Mouse (Mus musculus): ENCODE measurements at regions not wholly inside any gene's neighbourhood (a gene's known extent, or its start where the extent isn't known, plus 50 kb on each side); places are given as distances from the start of the nearest gene placed in this dataset.

DNA sequence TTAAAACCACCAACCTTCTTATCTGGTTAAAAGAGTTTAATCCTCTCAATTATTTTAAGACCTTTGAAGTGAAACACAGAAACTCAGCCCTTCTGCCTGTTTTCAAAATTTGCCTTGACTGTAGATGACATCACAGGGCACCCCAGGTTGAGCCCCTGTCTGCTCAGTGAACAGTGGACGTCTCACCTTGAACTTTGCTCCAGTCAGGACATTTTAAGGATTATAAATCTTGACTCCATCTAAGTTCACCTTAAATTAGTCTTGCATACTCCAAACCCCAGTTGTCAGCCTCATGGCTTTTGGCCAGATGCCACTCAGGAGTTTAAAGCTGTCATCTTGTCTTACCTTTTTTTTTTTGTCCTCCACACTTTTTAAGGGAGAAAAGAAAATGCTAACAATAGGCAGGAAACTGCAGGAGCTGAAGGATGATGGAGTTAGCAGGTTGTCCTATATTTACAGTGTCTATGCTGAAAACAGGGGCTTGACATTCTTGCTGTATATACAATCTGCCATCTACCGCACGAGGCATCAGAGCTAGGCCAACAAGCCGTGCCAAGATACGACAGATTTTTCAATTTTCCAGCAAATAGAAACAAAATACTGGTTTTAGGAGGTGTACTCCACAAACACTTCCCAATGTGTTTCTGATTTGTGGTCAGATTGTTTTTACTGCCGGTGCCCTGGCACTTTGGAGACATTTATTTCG, 195.4 kb downstream of the Tfec start:
- Histone ChIP-seq H3K4me3 (replicated peaks; ENCODE audit: low read depth, low read length) (no peak overlapping the region), H3K4me1 (ENCODE audit: control insufficient read depth, insufficient read depth, low read length) (no peaks in the 10 kb centered on the region), H3K27me3 (ENCODE audit: control insufficient read depth, insufficient read depth, low read length) (no peaks in the 10 kb centered on the region), H3K27ac (replicated peaks; ENCODE audit: low read depth, low read length) (no peak overlapping the region), H3K9ac (replicated peaks; ENCODE audit: low read length) (no peak overlapping the region), H3K4me2 (ENCODE audit: low read length) (no peak overlapping the region), H3K36me3 (ENCODE audit: control insufficient read depth, insufficient read depth, low read length) (no peaks in the 10 kb centered on the region), H3K9me3 (ENCODE audit: control insufficient read depth, low read length) (no peaks in the 10 kb centered on the region)
- DNase-seq = no peak
- 79% methylated on average over 7 of the region's 7 CpGs for WGBS
- no peak for ATAC-seq (ENCODE audit: low FRiP score, low TSS enrichment)

DNA sequence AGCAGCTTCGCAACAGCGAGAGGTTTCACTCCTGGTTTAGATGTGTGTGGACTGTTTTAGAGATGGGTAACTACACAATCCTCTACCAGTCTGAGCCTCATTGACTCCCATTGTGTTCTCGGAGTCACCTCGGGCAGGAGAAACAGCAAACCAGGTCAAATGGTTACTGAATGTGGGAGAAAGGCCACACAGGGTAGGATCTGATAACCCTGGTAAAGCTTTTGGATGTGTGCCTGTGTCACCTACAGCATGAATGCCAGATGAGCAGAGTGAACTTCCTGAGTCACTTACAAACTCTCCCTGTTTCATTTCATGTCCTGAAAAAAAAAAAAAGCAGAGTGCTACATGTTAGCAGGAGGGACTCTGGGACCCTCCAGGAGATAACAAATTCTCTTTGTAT, 201.0 kb downstream of the Tfec start:
- Histone ChIP-seq H3K9ac (replicated peaks; ENCODE audit: low read length) (no peak overlapping the region), H3K27me3 (ENCODE audit: control insufficient read depth, insufficient read depth, low read length) (no peaks in the 10 kb centered on the region), H3K4me1 (ENCODE audit: control insufficient read depth, insufficient read depth, low read length) (no peaks in the 10 kb centered on the region), H3K4me2 (ENCODE audit: low read length) (no peak overlapping the region), H3K9me3 (ENCODE audit: control insufficient read depth, low read length) (no peaks in the 10 kb centered on the region), H3K27ac (replicated peaks; ENCODE audit: low read depth, low read length) (no peak overlapping the region), H3K36me3 (ENCODE audit: control insufficient read depth, insufficient read depth, low read length) (no peaks in the 10 kb centered on the region), H3K4me3 (replicated peaks; ENCODE audit: low read depth, low read length) (no peak overlapping the region)
- WGBS = 56% methylated on average over 4 of the region's 4 CpGs
- DNase-seq = no peak
- no peak for ATAC-seq (ENCODE audit: low FRiP score, low TSS enrichment)

DNA sequence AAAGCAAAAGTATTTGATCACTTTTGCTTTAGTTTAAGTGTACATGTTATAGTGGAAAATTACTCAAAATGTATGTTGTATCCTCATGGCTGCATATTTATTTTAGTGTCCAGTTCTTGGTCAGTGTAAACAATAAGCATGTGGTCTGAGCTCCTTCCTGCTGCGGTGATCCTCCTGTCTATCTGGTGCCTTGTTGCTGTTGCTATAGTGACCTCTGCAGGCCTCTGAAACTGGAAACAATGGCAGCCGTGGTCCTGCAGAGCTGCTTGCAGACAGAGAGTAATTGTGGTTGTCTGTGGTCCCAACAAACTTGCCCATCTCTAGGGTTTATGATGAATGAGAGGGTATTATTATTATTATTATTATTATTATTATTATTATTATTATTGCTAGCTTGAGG, 230.2 kb downstream of the Tfec start:
- H3K9ac ChIP-seq (replicated peaks; ENCODE audit: low read length) = no peak overlapping the region
- no peak overlapping the region for H3K4me2 ChIP-seq (ENCODE audit: low read length)
- 1% methylated on average over 2 of the region's 2 CpGs for WGBS
- DNase-seq (peak; percentile 67), ATAC-seq (ENCODE audit: low FRiP score, low TSS enrichment) (peak; percentile 48; the same call in 1 of the 2 replicates)
- no peaks in the 10 kb centered on the region for H3K4me1 ChIP-seq (ENCODE audit: control insufficient read depth, insufficient read depth, low read length)
- H3K4me3 ChIP-seq (replicated peaks; ENCODE audit: low read depth, low read length) = no peak overlapping the region
- 0 out of 2 replicates have a peak, but pooled peaks cover 3% of the 10 kb centered on the region for H3K9me3 ChIP-seq (ENCODE audit: control insufficient read depth, low read length)
- H3K27me3 ChIP-seq (ENCODE audit: control insufficient read depth, insufficient read depth, low read length) = no peaks in the 10 kb centered on the region
- H3K36me3 ChIP-seq (ENCODE audit: control insufficient read depth, insufficient read depth, low read length) = no peaks in the 10 kb centered on the region
- H3K27ac ChIP-seq (replicated peaks; ENCODE audit: low read depth, low read length) = no peak overlapping the region

DNA sequence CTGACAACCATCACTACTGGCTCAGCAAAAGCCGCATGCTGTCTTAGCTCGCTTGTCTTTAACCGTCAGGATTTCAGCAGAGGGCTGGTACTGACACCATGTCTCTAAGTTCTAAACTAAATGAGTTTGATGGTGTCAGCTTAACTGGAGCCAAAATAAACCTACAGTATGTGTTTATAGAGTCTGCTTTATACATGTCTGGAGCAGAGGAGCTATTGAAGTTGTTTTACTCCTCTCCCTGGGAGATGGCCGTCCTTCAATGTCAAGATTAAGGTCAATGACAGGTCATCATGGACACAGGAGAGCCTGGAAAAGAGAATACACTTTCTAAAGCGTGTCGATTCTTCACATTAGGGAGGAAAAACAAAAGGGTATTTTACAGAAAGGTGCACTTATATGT, 231.0 kb downstream of the Tfec start:
- H3K36me3 ChIP-seq (ENCODE audit: control insufficient read depth, insufficient read depth, low read length) = no peaks in the 10 kb centered on the region
- H3K4me3 ChIP-seq (replicated peaks; ENCODE audit: low read depth, low read length) = no peak overlapping the region
- WGBS = 14% methylated on average over 6 of the region's 6 CpGs
- no peak overlapping the region for H3K9ac ChIP-seq (replicated peaks; ENCODE audit: low read length)
- H3K9me3 ChIP-seq (ENCODE audit: control insufficient read depth, low read length) = 0 out of 2 replicates have a peak, but pooled peaks cover 3% of the 10 kb centered on the region
- H3K4me1 ChIP-seq (ENCODE audit: control insufficient read depth, insufficient read depth, low read length) = no peaks in the 10 kb centered on the region
- no peak overlapping the region for H3K27ac ChIP-seq (replicated peaks; ENCODE audit: low read depth, low read length)
- no peaks in the 10 kb centered on the region for H3K27me3 ChIP-seq (ENCODE audit: control insufficient read depth, insufficient read depth, low read length)
- DNase-seq (no peak), ATAC-seq (ENCODE audit: low FRiP score, low TSS enrichment) (no peak)
- no peak overlapping the region for H3K4me2 ChIP-seq (ENCODE audit: low read length)

DNA sequence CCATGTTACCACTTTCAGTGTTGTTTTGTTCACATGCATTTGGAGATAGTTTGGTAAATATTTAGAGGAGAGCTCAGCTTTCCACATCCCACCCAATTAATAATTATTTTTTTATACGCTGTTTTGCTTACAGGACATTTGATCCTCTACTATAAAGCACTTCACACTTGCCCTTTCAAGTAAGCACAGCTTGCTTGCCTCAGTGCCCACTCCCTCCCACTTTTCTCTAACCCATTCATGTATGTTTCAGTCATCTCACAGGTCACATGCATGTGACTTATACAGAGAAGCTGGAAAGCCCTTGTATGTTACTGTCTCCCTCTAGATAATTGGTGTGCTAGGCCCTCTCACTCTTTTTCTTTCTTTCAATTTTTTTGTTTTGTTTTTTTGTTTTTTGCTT, 252.0 kb downstream of the Tfec start:
- H3K4me1 ChIP-seq (ENCODE audit: control insufficient read depth, insufficient read depth, low read length) = no peaks in the 10 kb centered on the region
- no peaks in the 10 kb centered on the region for H3K36me3 ChIP-seq (ENCODE audit: control insufficient read depth, insufficient read depth, low read length)
- 86% methylated on average over 1 of the region's 1 CpGs for WGBS
- no peak overlapping the region for H3K4me2 ChIP-seq (ENCODE audit: low read length)
- no peaks in the 10 kb centered on the region for H3K9me3 ChIP-seq (ENCODE audit: control insufficient read depth, low read length)
- H3K9ac ChIP-seq (replicated peaks; ENCODE audit: low read length) = no peak overlapping the region
- no peak overlapping the region for H3K27ac ChIP-seq (replicated peaks; ENCODE audit: low read depth, low read length)
- ATAC-seq (ENCODE audit: low FRiP score, low TSS enrichment) (no peak), DNase-seq (no peak)
- no peaks in the 10 kb centered on the region for H3K27me3 ChIP-seq (ENCODE audit: control insufficient read depth, insufficient read depth, low read length)
- H3K4me3 ChIP-seq (replicated peaks; ENCODE audit: low read depth, low read length) = no peak overlapping the region

DNA sequence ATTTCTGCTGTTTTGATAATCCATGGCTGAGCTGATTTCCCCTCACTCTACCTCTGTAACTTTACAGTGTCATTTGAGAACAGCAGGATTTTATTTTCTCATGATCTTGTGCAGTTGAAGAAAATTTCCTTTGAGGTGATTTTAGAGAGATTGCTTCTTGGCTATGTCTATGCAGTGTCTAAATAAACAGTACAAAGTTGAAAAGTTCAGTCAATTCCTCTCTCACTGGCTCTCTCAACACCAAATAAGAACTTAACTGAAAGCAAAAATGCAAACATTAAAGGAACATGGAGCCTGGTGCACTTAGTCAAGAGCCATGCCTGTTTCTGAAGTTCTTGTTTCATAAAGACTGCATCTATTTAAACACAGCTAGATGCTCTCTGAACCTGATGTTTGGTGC, 254.7 kb downstream of the Tfec start:
- Histone ChIP-seq H3K4me2 (ENCODE audit: low read length) (no peak overlapping the region), H3K9me3 (ENCODE audit: control insufficient read depth, low read length) (no peaks in the 10 kb centered on the region), H3K27me3 (ENCODE audit: control insufficient read depth, insufficient read depth, low read length) (no peaks in the 10 kb centered on the region), H3K36me3 (ENCODE audit: control insufficient read depth, insufficient read depth, low read length) (no peaks in the 10 kb centered on the region), H3K9ac (replicated peaks; ENCODE audit: low read length) (no peak overlapping the region), H3K4me3 (replicated peaks; ENCODE audit: low read depth, low read length) (no peak overlapping the region), H3K4me1 (ENCODE audit: control insufficient read depth, insufficient read depth, low read length) (no peaks in the 10 kb centered on the region), H3K27ac (replicated peaks; ENCODE audit: low read depth, low read length) (no peak overlapping the region)
- DNase-seq (no peak), ATAC-seq (ENCODE audit: low FRiP score, low TSS enrichment) (no peak)

DNA sequence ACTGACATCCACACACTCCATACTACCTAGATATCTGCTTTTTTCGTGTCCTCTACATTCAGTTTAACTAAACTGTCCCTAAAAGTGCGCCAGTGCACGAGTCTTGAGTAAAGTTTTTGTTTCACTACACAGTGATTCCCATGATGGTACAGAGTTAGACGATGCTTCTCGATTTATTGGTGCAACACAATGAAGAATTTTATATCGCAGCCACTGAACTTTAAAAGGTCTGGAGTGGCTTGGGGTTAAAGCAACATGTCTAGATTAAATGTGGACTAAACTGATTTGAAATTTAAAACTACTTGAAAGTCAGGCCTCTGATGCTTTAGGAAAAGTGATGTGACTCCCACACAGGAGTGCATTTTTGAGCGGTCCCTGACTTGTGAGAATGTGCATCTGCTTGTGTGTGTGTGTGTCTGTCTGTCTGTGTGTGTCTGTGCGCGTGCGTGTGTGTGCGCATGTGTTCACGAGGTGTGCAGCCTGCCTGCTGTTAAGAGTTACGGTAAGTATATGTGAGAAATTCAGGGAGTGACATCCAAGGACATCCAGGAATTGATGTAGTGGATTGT, 261.4 kb downstream of the Tfec start:
- DNase-seq (no peak), ATAC-seq (ENCODE audit: low FRiP score, low TSS enrichment) (no peak)
- no peak overlapping the region for H3K4me2 ChIP-seq (ENCODE audit: low read length)
- no peak overlapping the region for H3K9ac ChIP-seq (replicated peaks; ENCODE audit: low read length)
- no peaks in the 10 kb centered on the region for H3K9me3 ChIP-seq (ENCODE audit: control insufficient read depth, low read length)
- WGBS = 93% methylated on average over 13 of the region's 13 CpGs
- no peaks in the 10 kb centered on the region for H3K4me1 ChIP-seq (ENCODE audit: control insufficient read depth, insufficient read depth, low read length)
- no peak overlapping the region for H3K27ac ChIP-seq (replicated peaks; ENCODE audit: low read depth, low read length)
- no peak overlapping the region for H3K4me3 ChIP-seq (replicated peaks; ENCODE audit: low read depth, low read length)
- H3K36me3 ChIP-seq (ENCODE audit: control insufficient read depth, insufficient read depth, low read length) = no peaks in the 10 kb centered on the region
- no peaks in the 10 kb centered on the region for H3K27me3 ChIP-seq (ENCODE audit: control insufficient read depth, insufficient read depth, low read length)

DNA sequence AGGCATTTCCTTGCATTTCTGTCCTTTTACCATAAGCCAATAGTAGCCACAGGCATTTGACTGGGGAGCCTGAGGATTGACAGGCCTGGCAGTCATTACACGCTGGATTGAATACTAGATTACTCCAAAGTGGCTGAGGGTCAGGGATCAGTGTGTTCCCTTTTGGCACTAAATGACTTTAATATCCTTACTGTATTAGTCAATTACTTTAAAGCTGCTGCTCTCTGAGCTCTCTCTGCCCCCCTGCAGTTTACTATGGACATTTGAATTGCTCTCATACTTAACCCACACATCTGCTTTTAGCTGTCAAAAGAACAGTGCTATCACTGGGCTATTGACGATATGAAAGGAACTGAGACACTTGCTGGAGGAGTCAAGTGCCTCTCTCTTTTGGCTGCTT, 262.1 kb downstream of the Tfec start:
- DNase-seq (peak; percentile 39), ATAC-seq (ENCODE audit: low FRiP score, low TSS enrichment) (no peak)
- 5% methylated on average over 2 of the region's 2 CpGs for WGBS

DNA sequence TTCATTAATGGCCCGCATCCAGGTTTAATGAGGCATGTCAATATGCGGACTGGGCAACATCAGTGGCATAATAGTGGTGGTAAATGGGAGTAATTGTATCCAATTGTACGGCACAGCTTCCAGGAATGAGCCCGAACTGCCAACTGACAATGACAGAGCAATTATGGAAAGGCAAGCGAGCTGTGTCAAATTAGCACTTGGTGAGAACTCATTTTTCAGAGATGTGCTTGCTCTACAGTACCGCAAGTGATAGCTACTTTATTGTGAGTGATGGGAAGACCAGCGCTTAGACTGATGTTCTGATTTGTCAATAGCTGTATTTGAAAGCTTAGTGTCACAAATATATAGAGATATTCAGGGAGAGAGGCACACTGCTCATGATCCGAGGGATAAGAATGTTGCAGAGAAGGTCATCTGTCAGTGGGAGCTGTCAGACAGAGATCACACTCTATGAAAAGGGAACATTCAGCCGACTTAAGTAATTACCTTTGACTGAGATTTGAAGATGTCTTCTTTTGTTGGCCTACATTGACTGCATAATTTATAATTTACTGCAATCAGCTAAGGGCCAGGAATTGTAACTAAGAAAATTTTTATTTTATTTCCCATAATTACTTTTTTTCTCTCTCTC, 290.7 kb downstream of the Tfec start:
- Histone ChIP-seq H3K27me3 (ENCODE audit: control insufficient read depth, insufficient read depth, low read length) (no peaks in the 10 kb centered on the region), H3K4me2 (ENCODE audit: low read length) (no peak overlapping the region), H3K9ac (replicated peaks; ENCODE audit: low read length) (no peak overlapping the region), H3K9me3 (ENCODE audit: control insufficient read depth, low read length) (no peaks in the 10 kb centered on the region), H3K27ac (replicated peaks; ENCODE audit: low read depth, low read length) (no peak overlapping the region), H3K4me1 (ENCODE audit: control insufficient read depth, insufficient read depth, low read length) (no peaks in the 10 kb centered on the region), H3K4me3 (replicated peaks; ENCODE audit: low read depth, low read length) (no peak overlapping the region), H3K36me3 (ENCODE audit: control insufficient read depth, insufficient read depth, low read length) (no peaks in the 10 kb centered on the region)
- DNase-seq = peak; percentile 20
- WGBS = 40% methylated on average over 9 of the region's 9 CpGs
- no peak; the same call in 1 of the 2 replicates for ATAC-seq (ENCODE audit: low FRiP score, low TSS enrichment)

More for the DNA sequence above, 262.1 kb downstream of the Tfec start:
- Histone ChIP-seq H3K9me3 (ENCODE audit: control insufficient read depth, low read length) (no peaks in the 10 kb centered on the region), H3K9ac (replicated peaks; ENCODE audit: low read length) (no peak overlapping the region), H3K27ac (replicated peaks; ENCODE audit: low read depth, low read length) (no peak overlapping the region), H3K4me2 (ENCODE audit: low read length) (no peak overlapping the region), H3K36me3 (ENCODE audit: control insufficient read depth, insufficient read depth, low read length) (no peaks in the 10 kb centered on the region), H3K4me3 (replicated peaks; ENCODE audit: low read depth, low read length) (no peak overlapping the region), H3K27me3 (ENCODE audit: control insufficient read depth, insufficient read depth, low read length) (no peaks in the 10 kb centered on the region), H3K4me1 (ENCODE audit: control insufficient read depth, insufficient read depth, low read length) (no peaks in the 10 kb centered on the region)
